Comparison of ENCODE assay signal across 21 mouse cellular contexts in the genomic region with DNA sequence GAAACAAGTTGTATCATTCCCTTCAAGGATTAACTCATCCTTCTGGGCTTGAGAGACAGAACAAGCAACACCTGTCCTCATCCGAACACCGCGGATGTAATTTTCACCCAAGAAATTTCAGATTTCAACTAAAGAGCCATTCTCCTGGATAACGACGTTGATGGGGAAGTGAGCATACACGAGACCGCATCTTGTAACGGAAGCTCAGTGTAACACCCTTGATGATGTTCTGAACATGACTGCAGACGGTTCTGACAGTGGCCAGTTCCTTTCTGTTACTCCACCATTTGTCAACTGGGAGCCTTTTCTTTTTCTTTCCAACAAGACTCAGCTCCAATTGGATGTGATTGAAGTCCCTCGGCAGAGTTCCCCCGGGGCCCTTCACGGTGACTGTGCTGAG.
"Had no signal": no experiment of that assay in that cellular context is flagged by ENCODE, and none has a peak within 500 bp of the region (broad histone marks: within the 10 kb centered on the region; RNA-seq: fewer than 3 reads in every experiment).

No protein-coding gene starts in this region.

- H3K27ac ChIP-seq: liver, embryonic 14.5 days; midbrain, embryonic 12.5 days; neural tube, embryonic 13.5 days; neural tube, embryonic 15.5 days; stomach, embryonic 15.5 days; stomach, postnatal 0 days had no signal

- H3K9ac ChIP-seq: liver, embryonic 14.5 days; lung, embryonic 14.5 days; midbrain, embryonic 12.5 days; neural tube, embryonic 13.5 days; neural tube, embryonic 15.5 days; stomach, embryonic 15.5 days had no signal

- H3K4me1 ChIP-seq: midbrain, embryonic 12.5 days; neural tube, embryonic 13.5 days; neural tube, embryonic 15.5 days; stomach, embryonic 15.5 days had no signal

- H3K9me3 ChIP-seq: midbrain, embryonic 12.5 days; neural tube, embryonic 13.5 days; neural tube, embryonic 15.5 days; stomach, embryonic 15.5 days had no signal

- H3K27me3 ChIP-seq: midbrain, embryonic 12.5 days; neural tube, embryonic 13.5 days; neural tube, embryonic 15.5 days; stomach, embryonic 15.5 days had no signal

- H3K36me3 ChIP-seq: midbrain, embryonic 12.5 days; neural tube, embryonic 13.5 days; neural tube, embryonic 15.5 days; stomach, embryonic 15.5 days had no signal

- ATAC-seq: midbrain, embryonic 16.5 days had no signal

- H3K4me2 ChIP-seq: lung, embryonic 14.5 days; midbrain, embryonic 12.5 days; neural tube, embryonic 13.5 days; neural tube, embryonic 15.5 days; stomach, embryonic 15.5 days had no signal

- DNase-seq: lung, adult 18-20 months; lung, embryonic 14.5 days; lung, postnatal 10 days; lung, postnatal 4 days; midbrain, embryonic 14.5 days; retina, postnatal 1 day; right cerebral cortex, adult 18-20 months; right cerebral cortex, postnatal 25 days; right cerebral cortex, postnatal 4 days; spleen, adult 18-20 months; thymus, adult 2 months; thymus, postnatal 25 days; thymus, postnatal 4 days had no signal

- H3K4me3 ChIP-seq: midbrain, embryonic 12.5 days; myocyte; neural tube, embryonic 13.5 days; neural tube, embryonic 15.5 days; stomach, embryonic 15.5 days had no signal
